Mouse (Mus musculus) thymus, postnatal 0 days (tissue): Measurements from ENCODE around the gene Iffo2. TPM values are rescaled to one million over a fixed set of nuclear protein-coding genes. Genes with fewer than 3 reads are reported as not detected.

ENCODE experiments used
- DNase-seq: peaks from one replicate; pipeline ENCODE4 v3.0.0-alpha.2; 2015; ENCODE audit warnings: low spot score
- polyA plus RNA-seq: library from polyadenylated mRNA; unstranded; fragments of >200 nt; fragmentation: Nextera tagmentation; extraction: Ambion mirVana; gene quantifications from 2 replicates; pipeline ENCODE4 v1.2.1, GENCODE M21; 2015

Iffo2 gene
- polyA plus RNA-seq, 1 experiment from 2014 or later: 3.7 TPM

DNA sequence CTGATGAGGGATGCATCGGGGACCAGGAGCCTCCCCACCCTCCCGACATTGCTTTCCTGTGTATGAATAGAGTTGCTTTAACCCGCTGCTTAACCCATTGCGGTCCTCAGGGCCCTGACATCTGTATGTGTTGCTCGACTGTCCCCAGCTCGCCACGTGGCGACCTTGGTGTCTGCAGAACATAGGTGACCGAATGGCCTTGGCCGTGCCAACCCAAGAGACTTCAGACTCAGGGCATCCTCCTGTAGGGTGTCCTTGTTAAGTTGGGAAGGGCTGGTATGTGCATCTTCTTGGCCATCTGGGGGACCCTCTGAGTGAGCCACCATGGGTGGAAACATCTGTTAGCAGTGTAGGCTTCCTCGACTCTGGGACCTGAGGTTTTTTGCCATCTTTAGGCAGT, 74.9 kb downstream of the Iffo2 start:
- DNase-seq: no peak

DNA sequence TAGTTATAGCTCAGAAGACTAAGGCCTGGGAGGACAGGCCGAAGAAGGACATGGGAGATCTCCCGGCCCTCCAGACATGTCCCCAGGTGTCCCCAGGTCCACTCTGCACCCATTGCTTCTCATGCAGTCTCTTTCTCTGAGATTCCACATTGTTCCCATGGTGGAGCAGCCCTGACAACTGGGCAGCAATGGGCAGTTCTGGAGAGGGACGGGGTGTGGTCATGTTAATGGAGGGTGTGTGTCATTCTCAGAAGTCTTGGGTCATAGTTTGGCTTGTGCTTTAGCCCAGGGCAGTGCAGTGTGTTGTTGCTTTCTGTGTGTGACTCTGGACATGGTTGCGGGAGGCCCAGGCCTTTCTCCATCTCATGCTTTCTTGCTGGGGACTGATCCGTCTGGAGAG, 76.4 kb downstream of the Iffo2 start:
- no peak for DNase-seq

DNA sequence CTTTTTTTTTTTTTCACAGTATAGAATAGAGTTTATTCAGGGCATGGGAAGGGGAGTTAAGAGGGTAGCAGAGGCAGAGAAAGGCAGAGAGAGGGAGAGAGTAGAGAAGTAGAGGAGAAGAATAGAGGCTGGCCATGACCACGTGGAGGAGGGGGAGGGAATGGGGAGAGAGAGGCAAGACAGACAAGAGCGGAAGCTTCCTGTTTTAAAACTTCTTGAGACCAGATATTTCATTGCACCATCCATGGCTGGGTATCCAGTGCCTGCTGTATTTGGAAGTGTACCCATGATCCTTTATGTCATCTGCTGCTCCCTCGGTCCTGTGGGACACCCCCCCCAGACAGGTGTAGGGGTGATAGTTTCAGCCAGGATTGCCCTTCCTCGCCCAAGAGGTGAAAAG, 78.6 kb downstream of the Iffo2 start:
- DNase-seq: no peak

DNA sequence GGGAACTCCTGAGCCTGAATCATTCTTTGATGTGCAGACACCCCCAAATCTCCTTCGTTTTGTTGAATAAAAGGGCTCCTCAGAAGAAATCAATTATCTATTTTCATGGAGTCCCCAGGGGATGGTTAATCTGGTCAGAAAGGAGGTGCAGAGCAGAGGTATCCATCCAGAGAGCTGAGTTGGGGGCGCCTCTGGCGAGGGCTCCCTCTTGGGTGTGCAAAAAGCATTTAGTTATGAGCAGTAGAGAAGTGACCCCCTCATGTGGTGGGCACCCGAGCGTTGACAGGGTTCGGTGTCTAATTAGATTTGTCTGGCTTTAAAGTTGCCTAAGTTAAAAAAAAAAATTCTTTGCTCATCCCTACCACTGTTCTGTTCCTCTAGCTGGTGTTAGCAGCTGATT, 80.6 kb downstream of the Iffo2 start:
- DNase-seq: no peak

DNA sequence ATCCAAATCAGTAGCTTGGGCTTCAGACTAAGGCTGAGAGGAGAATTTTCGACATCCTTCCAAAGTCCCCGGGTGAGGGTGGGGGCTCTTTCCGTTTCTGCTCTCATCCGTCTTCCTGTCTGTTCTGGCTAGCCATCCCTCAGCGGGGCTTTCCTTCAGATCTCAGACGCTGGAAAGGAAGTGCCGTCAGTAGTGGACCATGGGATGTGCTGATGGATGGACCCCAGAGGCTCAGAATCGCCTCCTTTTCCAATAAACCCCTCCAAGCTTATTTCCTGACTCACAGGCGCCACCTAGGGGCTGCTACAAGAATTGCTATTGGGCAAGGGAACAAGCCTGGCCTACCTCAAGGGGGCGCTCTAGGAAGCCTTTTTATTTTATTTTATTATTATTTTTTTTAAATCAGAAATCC, 81.2 kb downstream of the Iffo2 start:
- DNase-seq: peak; percentile 75

DNA sequence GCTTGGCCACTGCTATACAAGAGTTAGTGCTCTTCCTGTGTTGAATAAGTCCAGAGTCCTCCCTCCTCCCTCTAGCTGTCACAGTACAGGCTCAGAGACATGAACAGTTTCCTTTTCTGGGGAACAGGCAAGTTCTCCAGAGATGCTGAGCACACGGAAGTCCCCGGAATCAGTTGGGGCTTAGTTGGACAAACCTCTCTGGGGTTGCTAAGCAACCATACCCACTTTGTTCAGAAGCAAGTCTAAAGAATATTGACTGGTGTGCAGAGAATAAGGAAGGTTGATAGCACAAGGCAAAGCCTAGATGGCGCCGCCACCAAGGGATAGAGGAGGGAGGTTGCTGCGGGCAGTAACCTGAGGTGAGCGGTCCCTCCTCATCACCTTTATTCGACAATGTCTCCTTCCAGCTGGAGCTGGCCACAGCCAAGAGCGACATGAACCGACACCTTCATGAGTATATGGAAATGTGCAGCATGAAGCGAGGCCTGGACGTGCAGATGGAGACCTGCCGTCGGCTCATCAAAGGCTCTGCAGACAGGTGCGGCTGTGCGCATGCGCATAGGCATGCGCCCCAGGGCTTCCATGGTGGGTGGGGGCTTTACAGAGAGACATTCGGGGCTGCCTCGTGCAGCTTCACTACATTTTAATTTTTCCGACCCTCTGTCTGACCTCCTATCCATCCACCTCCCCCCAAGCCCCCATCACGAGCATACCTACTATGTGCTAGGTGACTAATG, 84.3 kb downstream of the Iffo2 start:
- DNase-seq: no peak

DNA sequence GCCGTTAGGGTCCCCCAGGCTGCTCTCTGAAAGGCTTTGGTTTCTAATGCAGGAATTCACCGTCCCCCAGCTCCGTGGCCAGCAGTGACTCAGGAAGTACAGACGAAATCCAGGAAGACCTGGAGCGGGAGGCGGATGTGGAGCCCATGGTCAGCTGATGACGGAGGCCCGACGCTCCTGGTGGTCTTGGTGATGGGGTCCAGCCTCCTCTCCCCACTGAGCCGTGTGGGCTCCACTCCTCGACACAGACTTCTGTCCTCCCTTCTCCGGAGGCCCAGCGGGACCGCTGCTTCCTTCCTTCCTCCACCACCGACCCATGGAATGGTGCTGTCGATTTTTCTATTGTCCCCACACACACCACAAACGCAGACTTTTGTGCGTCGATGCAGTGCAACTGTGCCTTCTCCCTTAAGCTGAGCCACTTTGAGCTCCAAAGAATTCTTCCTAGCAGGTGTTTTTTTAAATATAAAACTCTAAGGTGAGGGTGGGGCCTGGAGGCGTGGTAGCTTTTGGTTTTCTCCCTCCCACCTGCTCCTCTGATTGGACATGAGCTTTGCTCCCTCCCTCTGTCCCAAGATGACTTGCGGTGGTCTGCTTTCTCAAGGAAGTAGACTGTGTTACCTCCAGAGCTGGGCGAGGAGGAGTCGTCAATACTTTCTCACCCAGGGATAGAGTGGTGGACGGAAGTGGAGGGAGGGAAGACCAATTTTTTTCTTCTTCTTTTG, 86.1 kb downstream of the Iffo2 start:
- peak; percentile 87 for DNase-seq

DNA sequence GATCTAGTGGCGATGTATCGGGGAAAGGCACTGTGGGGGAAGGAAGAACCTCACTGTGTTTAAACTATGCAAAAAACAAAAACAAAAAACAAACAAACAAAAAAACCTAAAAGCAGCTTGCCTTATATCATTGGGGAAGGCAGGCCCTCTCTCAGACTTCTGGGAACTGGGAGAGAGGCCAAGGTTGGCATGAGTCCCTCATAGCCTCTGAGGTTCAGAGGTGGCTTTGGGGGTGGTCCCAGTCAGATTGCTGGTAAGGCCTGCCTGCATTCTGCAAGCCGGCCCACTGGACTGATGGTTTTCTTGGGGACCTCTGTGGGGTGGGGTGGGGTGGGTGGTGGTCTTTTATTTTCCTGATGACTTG, 86.6 kb downstream of the Iffo2 start:
- DNase-seq: no peak

DNA sequence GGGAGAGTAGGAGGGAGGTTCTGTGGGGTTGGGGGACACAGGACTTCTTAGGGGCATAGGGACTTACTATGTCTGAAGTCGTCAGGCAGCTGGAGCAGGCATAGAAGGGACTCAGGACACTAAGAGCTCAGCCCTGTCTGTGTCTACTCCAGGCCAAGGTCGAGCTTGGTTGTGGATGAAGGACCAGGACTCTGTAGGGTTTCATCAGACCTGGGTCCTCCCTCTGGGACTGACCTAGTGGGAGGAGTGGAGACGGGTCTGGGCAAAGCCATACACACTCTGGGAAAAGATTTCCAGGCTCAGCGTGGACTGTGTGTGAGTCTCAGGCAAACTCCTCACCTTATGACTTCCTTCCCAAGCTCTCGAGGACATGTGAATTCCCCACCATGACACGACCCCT, 89.4 kb downstream of the Iffo2 start:
- DNase-seq: no peak

DNA sequence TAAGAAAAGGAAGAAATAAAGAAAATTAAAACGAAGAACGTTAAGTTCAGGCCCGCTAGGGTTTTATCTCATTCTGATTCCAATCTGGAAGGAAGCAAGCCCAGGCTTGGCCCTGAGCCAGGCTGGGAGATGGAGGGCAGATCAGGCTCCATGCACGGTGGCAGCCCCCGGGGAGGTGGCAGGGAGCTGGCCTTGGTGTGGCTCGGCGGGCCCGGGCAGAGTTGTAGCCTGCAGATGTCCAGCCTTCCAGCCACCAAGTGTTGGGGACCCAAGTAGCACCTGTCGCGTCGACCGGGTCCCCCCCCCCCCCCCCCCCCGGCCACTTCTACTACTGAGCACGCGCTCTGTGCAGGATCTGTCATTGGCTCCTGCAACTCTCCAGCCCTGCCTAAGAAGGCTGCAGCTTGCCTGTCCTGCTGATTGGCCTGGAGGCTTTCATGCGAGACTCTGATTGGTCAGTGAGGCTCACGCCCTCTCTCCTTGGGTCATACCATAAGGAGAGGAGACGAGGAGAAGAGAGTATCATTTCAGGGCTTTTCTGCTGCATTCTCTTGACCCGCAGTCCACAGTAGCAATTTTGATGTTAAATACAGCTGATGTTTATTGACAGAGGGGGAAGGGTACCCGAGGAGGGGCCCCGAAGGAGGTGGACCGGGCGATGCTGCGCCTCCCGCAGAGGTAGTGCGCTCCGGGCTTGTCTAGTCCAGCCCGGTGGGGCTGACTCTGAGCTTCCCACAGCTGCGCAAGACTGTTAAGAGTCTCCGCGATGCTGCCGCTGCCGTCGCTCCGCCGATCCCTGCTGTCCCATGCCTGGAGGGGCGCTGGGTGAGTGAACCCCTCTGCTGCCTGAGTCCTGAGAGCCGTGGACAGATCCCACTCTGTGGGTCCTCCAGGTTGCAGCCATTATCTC, 92.3 kb downstream of the Iffo2 start, which contains the start of gene Aldh4a1:
TSS of gene Aldh4a1 (plus strand) at position 494 of the 910 bp plus-strand sequence.
- DNase-seq: peak; percentile 95

DNA sequence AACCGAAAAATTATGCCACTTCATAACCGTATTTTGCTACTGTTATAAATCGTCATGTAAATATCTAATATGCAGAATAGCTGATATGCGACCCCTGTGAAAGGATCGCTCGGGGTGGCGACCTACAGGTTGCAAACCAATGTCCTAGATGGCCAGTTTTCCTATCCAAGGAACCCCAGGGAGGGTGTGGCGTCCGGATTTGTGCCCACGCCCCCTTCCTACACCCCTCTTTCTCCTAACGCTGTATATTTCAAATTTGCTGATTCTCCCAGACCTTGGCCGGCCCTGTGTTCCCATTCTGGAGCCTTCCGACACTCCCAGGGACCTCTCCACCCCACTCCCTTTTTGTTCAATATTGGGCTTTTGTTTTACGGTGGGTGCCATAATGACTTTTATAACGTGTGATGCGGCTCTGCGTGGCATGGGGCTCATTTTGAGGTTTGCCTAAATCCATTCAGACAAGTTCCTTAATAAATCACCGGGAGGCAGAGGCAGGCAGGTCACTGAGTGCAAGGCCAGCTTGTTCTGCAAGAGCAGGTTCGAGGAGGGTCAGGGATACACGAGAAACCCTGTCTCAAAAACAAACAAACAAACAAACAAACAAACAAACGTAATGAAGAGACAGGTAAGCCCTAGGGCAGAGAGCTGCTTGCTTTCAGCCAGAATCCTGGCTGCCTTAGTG, 93.2 kb downstream of the Iffo2 start:
- no peak for DNase-seq

DNA sequence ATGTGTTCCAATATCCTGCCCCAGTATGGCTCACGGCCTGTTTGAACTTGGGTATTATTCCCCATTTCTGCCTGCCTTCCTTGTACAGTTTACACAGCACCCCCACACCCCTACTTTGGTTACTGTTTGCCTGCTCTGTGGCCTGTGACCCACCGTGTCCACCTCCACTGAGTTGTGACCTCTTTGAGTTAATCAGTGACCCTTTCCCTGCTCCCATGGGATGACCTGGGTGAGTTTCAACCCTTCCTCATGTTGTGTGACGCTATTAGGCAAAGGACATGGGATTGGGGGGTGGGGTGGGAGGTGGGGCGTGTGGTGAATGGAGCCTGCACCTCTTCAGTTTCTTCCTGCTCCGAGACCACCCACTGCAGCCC, 93.8 kb downstream of the Iffo2 start:
- DNase-seq: no peak

DNA sequence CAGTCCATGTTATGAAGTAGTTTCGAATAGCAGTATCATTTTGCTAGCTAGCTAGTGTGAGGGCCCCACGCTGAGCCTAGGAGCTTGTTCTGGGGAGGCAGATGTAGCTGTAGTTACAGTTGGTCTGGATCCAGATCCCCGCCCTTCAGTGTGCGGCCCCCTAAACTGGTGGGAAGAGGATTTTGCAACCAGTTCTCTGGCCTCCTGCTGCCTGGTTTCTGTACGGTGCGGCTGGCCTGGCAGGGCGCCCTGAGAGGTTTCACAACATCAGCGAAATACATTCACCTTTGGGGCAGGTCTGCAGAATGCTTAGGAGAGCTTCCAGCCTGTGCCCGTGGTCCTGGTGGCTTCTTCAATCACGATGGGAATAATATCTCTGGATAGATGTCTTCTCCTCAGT, 94.4 kb downstream of the Iffo2 start:
- no peak for DNase-seq

DNA sequence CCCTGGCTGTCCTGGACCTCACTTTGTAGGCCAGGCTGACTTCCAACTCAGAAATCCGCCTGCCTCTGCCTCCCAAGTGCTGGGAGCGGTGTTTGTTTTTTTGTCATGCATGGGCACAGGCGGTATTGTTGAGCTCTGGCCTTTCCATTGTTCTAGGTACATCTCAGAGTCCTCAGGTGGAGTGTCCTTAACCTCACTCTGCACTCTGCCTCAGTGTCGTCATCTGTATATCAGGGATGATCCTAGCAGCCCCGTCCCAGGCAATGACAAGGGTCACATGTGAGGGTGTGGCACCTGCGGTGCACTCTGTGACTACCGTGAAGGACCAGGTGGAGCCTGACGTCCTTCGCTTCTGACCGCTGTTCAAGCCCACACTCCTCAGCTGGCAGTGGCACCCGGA, 97.0 kb downstream of the Iffo2 start:
- DNase-seq: no peak

DNA sequence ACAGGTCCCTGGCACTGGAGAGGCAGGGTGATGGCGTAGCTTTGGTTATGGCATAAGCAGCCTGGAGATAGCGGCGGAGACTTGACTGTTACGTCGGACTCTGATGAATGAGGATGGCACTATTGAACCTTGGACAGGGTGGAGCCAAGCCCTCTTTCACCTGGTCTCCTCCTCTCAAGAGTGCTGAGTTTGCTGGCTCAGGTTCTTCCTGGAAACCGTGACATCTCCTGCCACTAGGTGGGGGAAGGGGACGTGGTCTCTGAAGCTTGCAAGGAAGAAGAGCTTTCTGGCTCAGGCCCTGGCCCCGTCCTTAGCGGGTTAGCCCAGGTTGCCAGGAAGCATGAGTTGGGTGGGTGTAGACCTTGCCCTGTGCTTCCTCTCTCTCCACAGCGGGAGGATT, 99.8 kb downstream of the Iffo2 start:
- peak; percentile 20 for DNase-seq

DNA sequence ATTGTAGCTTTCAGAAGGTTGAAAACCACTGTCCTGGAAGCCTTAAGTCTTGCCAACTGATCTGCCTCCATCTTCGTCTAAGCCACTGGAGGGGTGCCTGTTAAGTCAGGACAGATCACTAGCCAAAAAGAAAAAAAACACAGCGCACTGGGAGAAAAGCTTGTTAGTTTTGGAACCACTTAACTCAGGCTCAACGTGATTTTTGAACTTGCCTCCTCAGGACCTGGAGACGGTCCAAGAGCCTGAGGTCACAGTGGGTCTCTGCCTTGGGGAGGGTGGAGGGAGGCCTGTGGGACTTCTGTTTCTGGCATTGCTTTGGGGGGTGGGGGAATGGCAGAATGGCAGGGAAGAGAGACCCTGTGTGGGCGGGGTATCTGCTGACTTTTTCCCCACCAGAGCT, 100.8 kb downstream of the Iffo2 start:
- DNase-seq: no peak

DNA sequence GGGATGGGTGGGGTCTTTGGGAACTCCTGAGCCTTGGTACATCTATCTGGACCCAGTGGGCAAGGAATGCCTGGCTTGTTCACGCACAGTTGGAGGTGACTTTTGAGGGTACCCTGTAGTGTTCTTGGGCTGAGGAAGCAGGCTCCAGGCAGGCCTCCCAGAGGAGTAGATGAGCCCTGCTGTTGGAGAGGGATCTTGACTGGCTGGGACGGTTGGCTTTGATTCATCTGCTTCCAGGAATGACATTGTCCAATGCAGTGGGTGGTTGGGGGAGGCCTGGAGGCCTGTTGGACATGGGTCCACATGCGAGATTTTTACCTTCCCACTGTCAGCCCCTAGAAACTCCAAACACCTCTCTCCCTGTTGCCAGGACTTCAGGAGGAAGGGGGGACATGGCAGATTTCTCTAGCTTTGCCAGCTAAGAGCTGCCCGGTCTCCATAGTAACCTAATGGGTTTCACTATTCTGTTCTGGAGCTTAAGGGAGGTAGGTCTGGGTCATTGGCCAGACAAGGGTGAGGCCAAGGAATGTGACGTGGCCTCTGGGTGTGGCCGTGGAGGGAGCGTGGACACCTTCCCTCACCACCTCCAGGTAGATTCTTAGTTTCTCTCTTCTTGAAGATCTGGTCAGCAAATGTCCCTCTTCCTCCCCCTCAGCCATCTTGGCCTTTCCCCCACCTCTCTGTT, 101.4 kb downstream of the Iffo2 start:
- no peak for DNase-seq

DNA sequence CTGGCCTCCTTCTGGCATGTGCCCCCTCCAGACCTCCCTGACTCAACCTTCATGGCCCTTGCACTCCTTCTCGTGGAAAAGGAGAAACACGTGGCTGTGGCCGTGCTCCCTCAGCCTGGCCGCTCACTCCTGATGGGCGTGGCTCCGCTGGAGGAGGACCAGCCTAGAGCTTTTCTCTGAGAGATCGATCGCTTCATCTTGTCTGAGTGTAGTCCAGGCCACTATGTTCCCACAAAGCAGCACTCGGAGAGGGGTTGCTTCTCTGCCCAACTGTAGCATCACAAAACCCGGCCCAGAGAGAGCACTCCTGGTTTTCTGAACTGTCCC, 101.9 kb downstream of the Iffo2 start:
- DNase-seq: no peak

DNA sequence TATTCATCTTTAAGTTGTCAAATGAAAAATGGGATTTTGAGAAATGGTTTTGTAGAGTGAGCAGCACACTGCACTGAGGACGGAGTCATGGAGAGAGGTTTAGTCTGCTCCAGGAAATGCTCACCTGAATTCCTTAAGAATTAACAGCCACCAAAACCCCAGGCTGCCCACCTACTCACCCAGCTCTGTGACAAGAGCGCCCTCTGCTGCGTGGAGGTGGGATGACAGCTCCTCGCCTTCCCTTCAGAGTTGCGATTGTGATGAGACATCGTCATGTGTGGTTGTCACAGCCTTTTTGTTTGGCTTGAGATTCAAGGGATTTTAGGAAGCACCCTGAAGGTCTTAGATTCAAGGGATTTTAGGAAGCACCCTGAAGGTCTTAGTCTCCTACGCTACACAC, 106.0 kb downstream of the Iffo2 start:
- peak; percentile 65 for DNase-seq

DNA sequence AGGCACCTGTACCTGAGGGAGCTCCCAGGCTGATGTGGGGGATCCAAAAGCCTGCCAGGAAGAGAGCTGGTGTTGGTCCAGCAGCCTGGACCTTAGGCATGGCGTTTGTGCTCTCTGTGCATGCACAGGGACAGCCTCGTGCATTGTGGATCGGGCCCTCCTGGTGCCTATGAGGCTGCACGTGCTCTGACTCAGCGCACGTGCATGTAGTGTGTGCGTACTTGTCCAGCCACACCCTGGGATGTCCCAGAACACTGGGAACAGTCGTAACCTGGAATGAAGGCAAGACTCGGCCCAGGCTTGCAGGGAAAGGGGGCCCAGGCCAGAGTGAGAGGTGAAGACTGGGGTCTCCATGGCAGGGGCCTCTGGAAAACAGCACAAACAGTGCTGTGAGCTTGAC, 107.5 kb downstream of the Iffo2 start:
- no peak for DNase-seq

DNA sequence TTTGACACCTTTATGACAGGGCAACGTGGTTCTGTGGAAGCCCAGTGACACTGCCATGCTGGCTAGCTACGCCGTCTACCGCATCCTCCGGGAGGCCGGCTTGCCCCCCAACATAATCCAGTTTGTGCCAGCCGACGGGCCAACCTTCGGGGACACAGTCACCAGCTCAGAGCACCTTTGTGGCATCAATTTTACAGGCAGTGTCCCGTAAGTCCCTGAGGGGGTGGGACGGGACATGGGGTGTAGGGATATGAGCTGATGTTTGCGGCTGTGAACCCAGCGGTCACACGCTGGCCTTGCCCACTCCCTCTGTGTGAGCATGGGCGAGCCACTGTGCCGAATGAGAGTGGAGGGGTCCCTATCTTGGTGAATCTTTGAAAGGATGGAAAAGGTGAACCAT, 108.0 kb downstream of the Iffo2 start:
- DNase-seq: no peak
